Mouse (Mus musculus) thymus, postnatal 25 days (tissue): ENCODE data around the gene Cchcr1.

Experiments used
- DNase-seq: peaks from one replicate; pipeline ENCODE4 v3.0.0; 2022

The Cchcr1 gene

DNA sequence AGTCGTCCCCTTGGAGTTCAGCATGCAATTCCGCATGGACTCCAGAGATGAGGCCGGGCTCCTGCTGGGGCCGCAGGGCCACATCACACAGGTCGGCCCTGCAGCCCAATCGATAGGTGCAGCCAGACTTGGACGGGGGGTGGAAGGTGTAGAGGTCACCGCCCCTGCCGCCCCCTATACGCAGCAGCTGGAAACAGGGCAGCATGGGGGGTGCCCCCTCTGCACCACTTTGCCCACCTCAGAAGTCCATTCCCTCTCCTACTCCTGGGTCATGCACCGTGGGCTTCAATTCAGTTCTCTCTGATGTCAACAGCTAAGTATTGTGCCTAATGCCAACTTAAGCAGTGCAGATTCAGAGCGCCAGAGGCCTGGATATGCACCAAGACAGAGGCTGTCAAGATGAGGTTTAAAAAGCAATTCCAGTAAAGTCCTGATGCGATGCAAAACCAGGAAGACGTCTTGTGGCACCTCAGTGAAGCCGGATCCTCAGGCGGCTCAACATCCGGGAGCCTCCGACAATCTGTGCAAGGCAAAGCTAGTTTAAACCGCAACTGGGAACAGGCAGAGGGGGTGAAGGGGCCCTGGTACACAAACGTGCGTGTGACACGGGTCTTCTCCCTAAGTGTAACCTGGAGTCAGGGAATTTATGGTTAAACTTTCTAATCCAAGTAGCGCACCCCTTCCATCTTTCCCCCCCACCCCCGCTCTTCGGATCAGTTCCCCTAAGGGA is 824 bp upstream of the Cchcr1 start:
- peak; percentile 55 for DNase-seq

DNA sequence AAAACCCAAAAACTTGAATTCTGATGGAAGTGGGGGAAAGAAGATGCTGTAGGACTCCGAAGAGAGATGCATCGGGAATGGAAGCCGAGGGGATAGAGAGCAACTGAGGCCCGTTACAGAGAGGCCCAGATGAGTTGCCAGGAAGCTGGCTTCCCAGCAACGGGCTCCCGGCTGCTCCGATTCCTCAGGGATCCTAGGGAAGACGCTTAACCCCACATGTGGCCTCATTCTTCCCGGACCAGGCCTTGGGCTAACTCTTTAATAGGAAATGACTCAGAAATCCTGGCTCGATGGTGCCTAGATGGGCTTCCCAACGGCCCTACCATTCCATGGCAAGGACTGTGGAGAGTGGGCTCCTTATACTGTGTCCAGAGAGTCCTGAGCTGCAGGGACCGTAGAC is 626 bp downstream of the Cchcr1 start:
- no peak for DNase-seq

DNA sequence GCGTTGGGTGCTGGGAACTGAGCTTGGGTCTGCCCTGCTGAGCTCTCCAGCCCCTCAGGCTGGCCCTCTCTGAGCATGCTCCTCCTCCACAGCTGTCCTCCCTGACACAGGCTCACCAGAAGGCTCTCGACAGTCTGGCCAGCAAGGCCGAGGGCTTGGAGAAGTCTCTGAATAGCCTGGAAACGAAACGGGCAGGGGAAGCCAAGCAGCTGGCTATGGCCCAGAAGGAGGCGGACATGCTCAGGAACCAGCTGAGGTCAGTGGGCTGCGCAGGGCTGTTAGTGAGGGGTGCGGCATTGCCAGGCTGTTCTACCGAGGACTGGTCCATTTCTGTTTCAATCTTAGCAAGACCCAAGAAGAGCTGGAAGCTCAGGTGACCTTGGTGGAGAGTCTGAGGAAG is 7.5 kb downstream of the Cchcr1 start:
- no peak for DNase-seq

DNA sequence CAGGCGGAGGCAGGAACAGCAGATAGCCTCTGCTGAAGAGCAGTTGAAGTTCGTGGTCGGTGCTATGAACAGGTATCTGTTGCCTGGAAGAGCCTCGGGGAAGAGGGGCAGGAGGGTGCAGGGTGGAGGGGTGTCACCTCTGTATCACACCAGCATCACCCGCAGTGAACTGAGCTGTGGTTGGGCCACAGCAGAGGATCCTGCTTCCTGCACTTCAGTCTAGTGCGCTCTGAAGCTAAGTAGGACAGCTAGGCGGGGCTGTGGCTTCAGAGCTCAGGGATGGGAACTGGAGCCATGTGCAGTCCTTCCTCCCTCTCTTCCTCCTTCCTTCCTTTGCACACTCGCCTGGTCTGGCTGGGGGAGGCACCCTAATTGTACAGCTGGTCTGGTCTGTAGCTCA is 9.7 kb downstream of the Cchcr1 start:
- peak; percentile 59 for DNase-seq

DNA sequence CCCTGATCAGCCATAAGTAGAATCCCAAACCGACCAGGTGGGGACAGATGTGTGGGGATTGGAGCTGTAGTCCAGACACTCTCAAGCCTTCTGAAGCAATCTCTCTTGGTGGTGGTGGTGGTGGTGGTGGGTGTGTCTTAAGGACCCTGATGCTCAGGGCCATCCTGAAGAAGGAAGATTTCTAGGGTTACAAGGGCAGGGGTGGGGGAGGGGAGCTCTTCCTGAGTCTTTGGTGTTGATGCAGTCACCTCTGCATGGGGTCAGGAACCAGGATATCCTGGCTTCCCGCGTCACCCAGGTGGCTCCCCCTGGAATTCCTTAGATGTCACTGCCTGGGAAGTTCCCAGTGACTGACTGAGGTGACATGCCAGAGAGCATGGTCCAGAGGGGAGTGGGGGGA is 15.5 kb downstream of the Cchcr1 start:
- no peak for DNase-seq

DNA sequence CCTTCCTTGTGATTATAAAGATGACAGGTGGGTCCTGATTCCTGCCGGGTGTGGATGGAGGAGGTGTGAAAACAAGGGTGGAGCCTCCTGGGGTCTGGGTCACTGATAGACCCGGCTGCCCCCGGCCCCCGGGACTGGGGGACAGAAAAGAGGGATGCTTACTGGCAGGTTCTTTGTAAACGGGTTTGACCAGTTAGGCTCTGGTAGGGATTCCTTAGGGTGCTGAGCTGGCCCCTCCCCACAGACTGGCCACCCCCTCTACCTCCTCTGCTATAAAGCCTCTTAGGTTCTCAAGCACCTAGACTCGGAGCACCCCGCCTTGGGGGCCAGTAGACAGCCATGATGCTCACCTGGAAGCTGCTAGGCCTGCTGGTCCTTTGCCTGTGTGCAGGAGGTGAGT is 16.0 kb downstream of the Cchcr1 start, which contains the start of gene Psors1c2:
TSS of gene Psors1c2 (plus strand) at position 301 of the 400 bp plus-strand sequence.
- DNase-seq: no peak

DNA sequence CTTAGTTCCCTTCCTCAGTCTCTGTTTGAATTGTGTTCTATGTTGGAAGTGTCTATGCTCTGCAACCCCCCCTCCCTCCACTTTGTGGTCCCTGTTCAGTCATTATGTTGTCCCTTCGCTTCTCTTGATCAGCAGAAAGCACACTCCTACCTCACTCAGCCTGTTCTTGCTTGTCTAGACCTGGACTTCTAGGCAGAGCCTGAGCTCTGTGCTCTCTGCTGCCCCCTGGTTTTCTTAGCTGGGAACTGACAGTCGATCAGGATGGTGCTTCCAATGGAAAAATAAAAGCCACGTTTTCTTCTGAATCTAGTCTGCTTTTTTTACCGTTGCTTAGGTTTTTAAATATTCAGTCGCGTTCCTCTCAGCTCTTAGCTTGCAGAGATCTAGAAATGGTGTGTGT is 17.4 kb downstream of the Cchcr1 start:
- peak; percentile 77 for DNase-seq

DNA sequence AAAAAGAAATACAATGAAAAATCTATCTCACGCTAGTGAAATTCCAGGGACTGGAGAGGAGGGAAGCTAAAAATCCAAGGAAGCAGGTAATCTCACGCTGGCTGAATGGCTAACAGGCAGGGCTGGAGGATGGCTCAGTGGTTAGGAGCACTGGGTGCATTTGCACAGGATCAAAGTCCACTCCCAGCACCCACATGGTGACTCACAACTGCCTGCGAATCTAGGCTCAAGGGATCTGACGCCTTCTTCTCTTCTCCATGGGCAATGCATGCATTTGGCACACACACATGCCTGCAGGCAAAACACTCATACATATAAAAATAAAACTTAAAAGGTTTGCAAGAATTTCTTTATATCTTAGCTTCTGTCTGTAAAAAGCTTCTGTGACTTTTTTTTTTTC is 20.5 kb downstream of the Cchcr1 start:
- DNase-seq: no peak

DNA sequence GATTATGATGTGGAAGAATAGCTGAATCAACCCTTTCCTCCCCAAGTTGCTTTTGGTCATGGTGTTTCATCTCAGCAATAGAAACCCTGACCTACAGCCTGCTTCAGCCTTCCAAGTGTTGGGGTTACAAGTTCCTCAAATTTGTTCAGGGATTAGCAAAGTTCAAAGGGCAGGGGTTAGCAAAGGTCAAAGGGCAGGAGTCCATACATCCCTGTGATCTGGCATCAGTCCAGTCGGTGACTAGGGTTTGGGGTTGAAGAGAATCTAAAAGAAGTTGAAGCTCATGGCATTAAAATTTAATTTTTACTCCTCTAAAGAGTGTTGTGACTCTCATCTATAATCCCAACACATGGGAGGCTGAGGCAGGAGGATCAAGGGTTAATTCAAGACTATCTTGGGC is 21.6 kb downstream of the Cchcr1 start:
- no peak for DNase-seq

DNA sequence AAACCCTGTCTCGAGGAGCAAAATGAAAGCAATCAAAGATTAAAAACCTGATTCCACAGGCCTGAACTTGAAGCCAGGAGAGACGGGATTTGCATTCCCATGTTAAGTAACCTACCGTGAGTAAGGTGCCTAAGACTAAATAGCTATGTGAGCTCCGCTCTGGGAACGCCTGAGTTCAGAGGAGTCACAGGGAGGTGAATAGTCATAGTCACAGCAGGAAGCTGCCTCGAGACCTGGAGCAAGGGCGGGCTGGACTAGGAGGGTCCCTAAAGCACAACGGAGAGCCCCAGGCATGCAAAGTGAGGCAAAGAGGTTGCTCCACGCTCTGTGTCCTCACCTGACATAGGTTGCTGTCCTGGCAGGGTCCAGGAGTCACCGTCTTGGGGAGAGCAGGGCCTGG is 22.6 kb downstream of the Cchcr1 start:
- no peak for DNase-seq

DNA sequence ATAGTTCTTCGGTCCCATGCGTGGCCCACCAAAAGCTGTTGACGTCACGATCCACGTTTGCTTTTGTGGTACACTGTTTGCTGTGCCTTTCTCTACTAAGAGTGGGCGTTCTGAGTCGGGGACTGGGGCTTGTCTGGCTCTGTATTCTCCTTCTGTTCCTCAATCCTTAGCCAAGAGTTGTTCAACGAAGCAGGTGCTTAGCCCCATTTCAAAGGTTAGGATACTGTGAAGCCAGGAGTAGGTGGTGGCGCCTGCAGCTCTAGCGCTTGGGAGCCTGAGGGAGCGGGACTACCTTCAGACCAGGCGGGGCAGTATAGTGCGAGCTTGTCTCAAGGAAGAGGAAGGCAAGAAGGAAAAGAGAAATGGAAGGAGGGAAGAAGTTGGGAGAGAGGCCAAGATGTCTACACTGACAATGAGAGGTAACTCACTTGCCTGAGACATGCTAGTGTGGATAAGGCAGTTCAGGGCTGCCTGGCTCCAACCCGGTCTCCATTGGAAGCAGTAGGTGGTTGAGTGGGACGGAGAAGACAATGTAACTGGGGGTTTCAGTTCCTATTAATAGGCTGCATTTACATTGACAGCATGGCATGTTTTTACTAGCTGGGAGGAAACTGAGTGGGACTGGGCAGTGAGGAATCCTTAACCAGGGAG is 26.0 kb downstream of the Cchcr1 start:
- DNase-seq: no peak

DNA sequence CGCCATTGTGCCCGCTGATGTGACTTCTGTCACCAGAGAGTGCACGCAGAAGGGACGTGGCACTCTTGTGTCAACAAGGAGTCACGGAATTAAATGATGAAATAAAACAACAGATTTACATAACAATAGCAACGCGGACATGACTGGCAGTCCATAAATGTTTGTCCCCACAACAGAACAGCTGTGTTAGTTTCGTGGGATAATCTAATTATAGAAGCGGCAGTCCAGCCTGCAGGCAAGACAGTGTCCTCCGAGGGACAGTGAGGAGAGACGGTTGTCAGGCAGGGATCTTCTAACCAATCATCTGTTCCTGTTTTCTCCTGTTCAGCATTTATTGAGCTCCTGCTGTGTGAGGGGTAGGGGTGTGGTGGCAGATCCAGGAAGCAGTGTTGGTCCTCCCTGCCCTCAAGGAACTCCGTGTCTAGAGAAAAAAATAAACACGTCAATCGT is 26.5 kb downstream of the Cchcr1 start:
- no peak for DNase-seq

DNA sequence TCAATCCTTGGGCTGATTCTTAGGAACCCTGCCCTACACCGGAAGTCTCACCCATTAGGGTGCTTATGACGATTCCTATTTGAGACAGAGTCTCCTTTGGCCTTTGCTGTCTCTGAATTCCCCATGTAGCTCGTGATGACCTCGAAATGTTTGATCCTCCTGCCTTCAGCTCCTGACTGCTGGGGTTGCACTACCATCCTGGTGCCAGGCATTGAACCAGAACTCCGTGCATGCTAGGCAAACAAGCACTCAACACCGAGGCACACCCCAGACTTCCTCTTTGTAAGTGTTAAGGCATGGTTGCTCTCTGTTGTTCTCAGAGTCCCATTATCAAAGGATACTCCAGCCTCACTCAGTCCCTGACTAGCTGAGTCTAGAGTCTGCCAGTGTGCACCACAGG is 27.1 kb downstream of the Cchcr1 start:
- DNase-seq: no peak

DNA sequence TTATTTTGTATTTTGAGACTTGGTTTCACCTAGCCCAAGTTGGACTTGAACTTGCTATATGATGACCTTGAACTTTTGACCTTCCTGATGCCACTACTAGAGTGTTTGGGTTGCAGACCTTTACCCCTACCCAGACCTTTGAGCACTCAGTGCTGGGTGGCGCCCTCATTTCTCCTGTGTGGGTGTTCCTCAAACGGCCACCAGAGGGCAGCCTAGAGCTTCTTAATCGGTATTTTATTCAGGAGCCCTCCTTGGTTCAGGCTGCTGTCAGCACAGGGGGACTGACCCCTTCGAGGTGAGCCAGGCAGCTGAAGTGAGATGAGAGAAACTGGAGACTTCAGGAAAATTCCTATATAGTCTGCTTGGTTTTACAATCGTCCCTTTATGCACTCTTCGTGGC is 27.8 kb downstream of the Cchcr1 start:
- DNase-seq: peak; percentile 55

DNA sequence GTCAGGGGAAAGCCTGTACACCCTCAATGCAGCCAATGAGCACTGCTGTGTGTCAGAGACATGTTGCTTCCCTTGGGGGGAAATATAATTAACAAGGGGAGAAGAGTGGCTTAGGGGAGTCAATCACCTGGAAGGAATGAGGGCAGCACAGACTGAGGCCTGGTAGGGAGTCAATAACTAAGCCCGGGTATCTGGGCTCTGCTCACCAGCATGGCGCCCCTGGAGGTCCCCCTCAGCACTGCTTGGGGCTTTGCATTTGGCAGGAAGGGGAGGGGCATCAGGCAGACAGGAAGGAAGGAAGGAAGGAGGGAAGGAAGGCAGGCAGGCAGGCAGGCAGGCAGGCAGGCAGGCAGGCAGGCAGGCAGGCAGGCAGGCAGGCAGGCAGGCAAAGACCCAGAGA is 30.6 kb downstream of the Cchcr1 start:
- no peak for DNase-seq

DNA sequence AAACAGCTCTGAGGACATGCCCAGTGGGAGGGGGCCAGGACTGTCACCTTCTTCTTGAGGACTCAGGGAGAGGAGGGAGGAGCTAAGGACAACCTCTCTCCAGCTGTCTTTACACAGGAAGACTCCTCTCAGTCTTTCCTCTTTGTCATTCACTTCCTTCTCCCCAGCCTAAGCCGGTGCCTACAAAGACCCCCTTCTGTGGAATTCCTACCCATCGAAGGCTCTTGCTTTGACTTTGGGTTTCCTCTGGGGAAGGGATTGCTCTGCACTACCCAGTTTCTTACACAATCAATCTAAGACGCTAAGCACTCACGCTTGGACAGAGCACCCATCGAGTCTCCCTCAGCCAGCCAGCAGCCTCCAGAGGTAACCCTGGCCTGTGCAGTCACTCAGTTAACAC is 31.7 kb downstream of the Cchcr1 start:
- DNase-seq: no peak

DNA sequence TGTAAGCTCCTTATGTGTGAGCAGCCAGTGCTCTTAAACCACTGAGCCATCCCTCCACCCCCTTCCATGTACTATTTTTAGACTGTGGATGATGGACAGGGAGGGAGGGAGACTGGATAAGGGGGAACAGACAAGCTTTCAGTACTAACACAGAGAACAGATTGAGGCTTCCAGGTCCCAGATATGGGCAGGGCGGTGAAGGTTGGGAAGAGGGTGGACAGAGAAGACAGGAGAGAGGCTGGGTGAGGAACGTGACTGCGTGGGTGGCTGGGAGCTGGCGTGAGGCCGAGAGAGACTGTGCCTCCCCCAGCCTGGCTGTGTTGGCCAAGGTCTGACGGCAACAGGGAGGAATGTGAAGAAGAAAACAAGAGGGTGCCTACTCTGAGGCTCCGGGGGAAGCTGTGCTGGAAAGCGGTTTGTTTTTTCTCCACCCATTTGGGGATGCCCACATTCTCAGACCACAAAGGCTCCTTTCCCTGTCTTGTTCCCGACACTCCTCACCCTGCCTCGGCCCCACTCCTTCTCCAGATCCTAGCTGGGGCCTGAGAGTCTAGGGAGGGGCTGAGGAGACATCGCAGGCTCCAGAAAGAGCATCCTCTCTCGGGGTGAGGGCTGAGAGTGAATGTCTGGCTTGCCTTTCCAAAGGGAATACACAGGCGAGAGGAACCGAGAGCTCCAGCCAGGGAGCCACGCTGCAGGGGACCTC is 32.7 kb downstream of the Cchcr1 start:
- no peak for DNase-seq

DNA sequence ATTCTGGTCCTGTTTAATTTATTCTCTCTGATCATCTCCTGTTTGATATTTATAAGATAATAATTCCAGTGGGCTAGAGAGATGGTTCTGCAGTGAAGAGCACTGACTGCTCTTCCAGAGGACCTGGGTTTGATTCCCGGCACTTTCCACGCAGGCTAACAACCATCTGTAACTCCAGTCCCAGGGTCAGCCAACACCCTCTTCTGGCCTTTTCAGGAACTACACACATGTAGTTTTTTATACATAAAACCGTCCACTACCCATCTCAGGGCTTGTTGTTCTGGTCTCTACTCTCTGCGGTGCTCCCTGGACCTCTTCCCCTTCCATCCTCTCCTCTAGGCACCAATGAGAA is 33.2 kb downstream of the Cchcr1 start:
- DNase-seq: no peak

DNA sequence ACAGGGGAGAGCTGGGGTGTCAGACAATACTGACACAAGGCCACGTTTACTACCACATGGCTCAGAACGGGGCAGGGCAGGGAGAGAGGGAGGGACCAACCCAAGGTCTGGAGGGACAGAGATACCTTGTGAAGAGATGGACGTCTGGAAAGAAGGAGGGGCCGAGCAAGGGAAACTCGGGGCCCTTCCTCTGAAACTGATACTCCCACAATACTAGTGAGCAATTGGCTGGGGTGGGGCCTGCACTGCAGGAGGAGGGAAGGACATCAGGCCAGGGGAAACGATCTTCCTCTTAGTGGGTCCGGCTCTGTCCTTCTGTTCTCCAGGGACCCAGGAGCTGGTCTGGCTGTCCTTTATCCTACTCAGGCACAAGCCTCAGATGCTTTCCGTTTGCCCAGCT is 34.0 kb downstream of the Cchcr1 start:
- DNase-seq: no peak

DNA sequence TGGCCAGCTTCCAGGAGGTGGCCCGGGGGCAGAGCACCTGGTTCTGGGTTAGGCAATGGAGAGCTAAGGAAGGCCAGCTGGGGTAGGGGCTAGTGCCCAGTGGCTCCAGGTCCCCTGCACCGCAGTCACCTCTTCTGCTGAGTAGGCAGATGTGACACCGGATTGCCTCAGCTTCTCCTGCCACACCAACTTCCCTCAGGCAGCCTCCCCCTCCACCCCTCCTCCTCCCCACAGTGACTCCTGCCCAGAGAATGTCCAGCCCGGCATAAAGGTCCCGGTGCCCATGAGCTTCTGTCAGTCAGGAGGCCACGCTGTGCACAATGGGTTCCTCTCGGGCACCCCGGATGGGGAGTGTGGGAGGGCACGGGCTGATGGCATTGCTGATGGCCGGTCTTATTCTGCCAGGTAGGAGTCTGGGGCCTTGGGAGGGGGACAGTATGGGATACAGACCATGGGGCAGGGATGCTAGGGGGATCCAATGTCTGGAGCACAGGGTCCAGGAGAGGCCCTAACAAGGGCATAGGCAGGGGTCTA is 35.0 kb downstream of the Cchcr1 start, which contains the start of gene Cdsn:
TSS of gene Cdsn (plus strand) at position 248 of the 534 bp plus-strand sequence.
- no peak for DNase-seq

DNA sequence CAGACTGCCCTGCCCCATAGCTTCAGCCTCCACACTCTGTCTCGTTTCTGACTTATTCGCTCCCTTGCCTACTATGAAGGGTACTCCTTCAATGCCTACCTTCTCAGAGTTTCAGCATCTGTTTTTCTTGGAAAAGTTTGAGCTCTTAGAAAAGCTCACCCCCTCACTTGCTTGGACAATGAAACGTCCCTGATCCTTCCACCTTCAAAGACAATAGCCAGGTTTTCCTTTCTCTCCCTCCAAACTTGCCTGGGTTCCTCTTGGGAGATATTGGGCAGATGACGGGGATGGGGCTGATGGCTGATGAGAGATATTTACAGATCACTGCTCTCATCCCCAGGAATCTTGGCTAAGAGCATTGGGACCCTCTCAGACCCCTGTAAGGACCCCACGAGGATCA is 37.4 kb downstream of the Cchcr1 start:
- DNase-seq: no peak

DNA sequence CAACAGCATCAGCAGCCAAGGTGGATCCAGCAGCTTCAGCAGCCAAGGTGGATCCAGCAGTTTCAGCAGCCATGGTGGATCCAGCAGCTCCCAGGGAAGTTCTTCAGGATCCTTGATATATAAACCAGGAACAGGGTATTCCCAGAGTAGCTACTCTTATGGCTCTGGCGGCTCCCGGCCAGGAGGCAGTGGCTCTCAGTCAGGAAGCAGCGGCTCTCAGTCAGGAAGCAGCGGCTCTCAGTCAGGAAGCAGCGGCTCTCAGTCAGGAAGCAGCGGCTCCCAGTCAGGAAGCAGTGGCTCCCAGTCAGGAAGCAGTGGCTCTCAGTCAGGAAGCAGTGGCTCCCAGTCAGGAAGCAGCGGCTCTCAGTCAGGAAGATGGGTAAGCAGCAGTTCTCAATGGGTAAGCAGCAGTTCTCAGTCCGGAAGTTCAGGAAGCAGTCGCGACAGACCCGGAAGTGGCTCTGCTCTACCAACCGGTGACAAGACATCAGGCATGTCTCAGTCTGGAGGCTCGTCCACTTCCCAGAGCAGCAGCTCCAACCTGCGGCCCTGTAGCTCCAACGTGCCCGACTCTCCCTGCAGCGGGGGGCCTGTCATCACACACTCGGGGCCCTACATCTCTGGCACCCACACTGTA is 38.0 kb downstream of the Cchcr1 start:
- no peak for DNase-seq

DNA sequence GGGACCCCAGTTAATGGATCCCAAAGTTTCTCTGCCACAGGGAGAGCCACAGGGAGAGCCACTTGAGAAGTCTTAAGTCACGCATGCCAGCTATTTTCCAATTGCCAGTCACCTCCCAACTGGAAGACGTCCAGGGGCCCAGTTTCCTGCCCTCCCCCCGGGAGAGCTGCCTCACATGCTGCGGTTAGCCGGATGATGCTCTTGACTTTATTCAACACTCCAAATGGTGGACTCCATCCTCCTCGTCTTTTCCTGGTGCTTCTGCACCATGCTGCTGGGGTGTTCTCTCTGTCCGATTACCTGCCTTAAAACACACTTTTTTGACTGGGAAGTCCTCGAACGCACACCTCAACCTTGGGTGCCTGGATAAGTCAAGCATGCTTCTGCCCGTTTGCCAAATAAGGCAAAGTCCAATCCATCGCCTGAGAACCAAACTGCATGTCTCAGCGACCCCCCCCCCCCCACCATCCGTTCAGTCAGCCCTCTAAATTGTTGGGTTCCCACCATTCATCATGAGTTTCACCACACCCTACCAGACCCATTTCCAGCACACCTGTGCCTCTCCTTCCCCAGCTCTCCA is 39.4 kb downstream of the Cchcr1 start:
- DNase-seq: no peak
